Mouse (Mus musculus): ENCODE measurements around the gene Atxn1. TPM values are rescaled to one million over a fixed set of nuclear protein-coding genes. Genes with fewer than 3 reads are reported as not detected.

The Atxn1 gene
- polyA plus RNA-seq, 1 experiment from 2014 or later, result 8.1 TPM

- no peaks in the 10 kb centered on the region for H3K27me3 ChIP-seq
- H3K4me3 ChIP-seq, result no peak overlapping the region
- H3K4me2 ChIP-seq, result no peak overlapping the region
- no peak overlapping the region for H3K27ac ChIP-seq
- 92% methylated on average over 7 of the region's 7 CpGs for WGBS
- peaks cover 22% of the 10 kb centered on the region for H3K4me1 ChIP-seq (replicated peaks)
- no peak for ATAC-seq (replicated peaks; ENCODE audit: insufficient number of reproducible peaks, insufficient read depth, low FRiP score, low read depth)
- no peaks in the 10 kb centered on the region for H3K9me3 ChIP-seq (replicated peaks)
- no peaks in the 10 kb centered on the region for H3K36me3 ChIP-seq
- H3K9ac ChIP-seq, result no peak overlapping the region
Measured at GRCm38 (mm10) chr13:45910348-45910747, 54.5 kb downstream of the Atxn1 start.

GRCm38 (mm10) chr13:45907181-45907691 lies 57.6 kb downstream of the Atxn1 start:
- Histone ChIP-seq H3K27ac (peak overlapping the region; percentile 21; the same call in 1 of the 2 replicates), H3K4me2 (no peak overlapping the region), H3K9me3 (replicated peaks) (no peaks in the 10 kb centered on the region), H3K27me3 (no peaks in the 10 kb centered on the region), H3K36me3 (no peaks in the 10 kb centered on the region), H3K9ac (no peak overlapping the region), H3K4me3 (no peak overlapping the region), H3K4me1 (replicated peaks) (peaks cover 38% of the 10 kb centered on the region)
- ATAC-seq (replicated peaks; ENCODE audit: insufficient number of reproducible peaks, insufficient read depth, low FRiP score, low read depth), result 0 out of 2 replicates have a peak, but pooled peaks have one; percentile 25
- whole genome bisulfite sequencing, result 43% methylated on average over 6 of the region's 6 CpGs

- Histone ChIP-seq H3K9me3 (replicated peaks) (no peaks in the 10 kb centered on the region), H3K4me1 (replicated peaks) (peaks cover 38% of the 10 kb centered on the region), H3K36me3 (no peaks in the 10 kb centered on the region), H3K27ac (no peak overlapping the region), H3K4me3 (0 out of 2 replicates have a peak overlapping the region, but pooled peaks have one; percentile 1), H3K9ac (no peak overlapping the region), H3K27me3 (no peaks in the 10 kb centered on the region), H3K4me2 (peak overlapping the region; percentile 39)
- ATAC-seq (replicated peaks; ENCODE audit: insufficient number of reproducible peaks, insufficient read depth, low FRiP score, low read depth), result no peak
- WGBS, result 38% methylated on average over 10 of the region's 10 CpGs
Measured at GRCm38 (mm10) chr13:45906438-45907166, 58.2 kb downstream of the Atxn1 start.

- WGBS, result 46% methylated on average over 4 of the region's 4 CpGs
- no peak overlapping the region for H3K9ac ChIP-seq
Measured at GRCm38 (mm10) chr13:45904955-45905354, 59.9 kb downstream of the Atxn1 start.

GRCm38 (mm10) chr13:45904456-45904855 lies 60.4 kb downstream of the Atxn1 start:
- H3K9ac ChIP-seq, result no peak overlapping the region
- H3K4me3 ChIP-seq, result no peak overlapping the region
- no peak for ATAC-seq (replicated peaks; ENCODE audit: insufficient number of reproducible peaks, insufficient read depth, low FRiP score, low read depth)
- no peaks in the 10 kb centered on the region for H3K9me3 ChIP-seq (replicated peaks)
- no peaks in the 10 kb centered on the region for H3K27me3 ChIP-seq
- no peak overlapping the region for H3K27ac ChIP-seq
- no peak overlapping the region for H3K4me2 ChIP-seq
- no peaks in the 10 kb centered on the region for H3K36me3 ChIP-seq
- H3K4me1 ChIP-seq (replicated peaks), result peaks cover 38% of the 10 kb centered on the region
- 59% methylated on average over 4 of the region's 4 CpGs for WGBS

More at GRCm38 (mm10) chr13:45904955-45905354, 59.9 kb downstream of the Atxn1 start:
- Histone ChIP-seq H3K4me1 (replicated peaks) (peaks cover 38% of the 10 kb centered on the region), H3K27me3 (no peaks in the 10 kb centered on the region), H3K4me3 (no peak overlapping the region), H3K4me2 (no peak overlapping the region), H3K9me3 (replicated peaks) (no peaks in the 10 kb centered on the region), H3K27ac (no peak overlapping the region), H3K36me3 (no peaks in the 10 kb centered on the region)
- ATAC-seq (replicated peaks; ENCODE audit: insufficient number of reproducible peaks, insufficient read depth, low FRiP score, low read depth), result no peak

- Histone ChIP-seq H3K27me3 (no peaks in the 10 kb centered on the region), H3K9me3 (replicated peaks) (no peaks in the 10 kb centered on the region), H3K27ac (no peak overlapping the region), H3K4me1 (replicated peaks) (peaks cover 38% of the 10 kb centered on the region), H3K4me2 (no peak overlapping the region), H3K36me3 (no peaks in the 10 kb centered on the region), H3K9ac (no peak overlapping the region), H3K4me3 (no peak overlapping the region)
- 57% methylated on average over 12 of the region's 12 CpGs for WGBS
- no peak for ATAC-seq (replicated peaks; ENCODE audit: insufficient number of reproducible peaks, insufficient read depth, low FRiP score, low read depth)
Measured at GRCm38 (mm10) chr13:45903519-45904274, 61.1 kb downstream of the Atxn1 start.

- H3K4me2 ChIP-seq, result no peak overlapping the region
- no peaks in the 10 kb centered on the region for H3K27me3 ChIP-seq
- H3K4me1 ChIP-seq (replicated peaks), result peaks cover 33% of the 10 kb centered on the region
- no peak overlapping the region for H3K4me3 ChIP-seq
- no peak overlapping the region for H3K27ac ChIP-seq
- H3K9me3 ChIP-seq (replicated peaks), result no peaks in the 10 kb centered on the region
- no peak for ATAC-seq (replicated peaks; ENCODE audit: insufficient number of reproducible peaks, insufficient read depth, low FRiP score, low read depth)
- H3K36me3 ChIP-seq, result no peaks in the 10 kb centered on the region
- WGBS, result 93% methylated on average over 5 of the region's 5 CpGs
- no peak overlapping the region for H3K9ac ChIP-seq
Measured at GRCm38 (mm10) chr13:45902457-45902856, 62.4 kb downstream of the Atxn1 start.

- no peak overlapping the region for H3K4me3 ChIP-seq
- peaks cover 19% of the 10 kb centered on the region for H3K4me1 ChIP-seq (replicated peaks)
- 64% methylated on average over 8 of the region's 8 CpGs for WGBS
- H3K27me3 ChIP-seq, result no peaks in the 10 kb centered on the region
- H3K36me3 ChIP-seq, result no peaks in the 10 kb centered on the region
- ATAC-seq (replicated peaks; ENCODE audit: insufficient number of reproducible peaks, insufficient read depth, low FRiP score, low read depth), result no peak
- no peak overlapping the region for H3K4me2 ChIP-seq
- no peak overlapping the region for H3K9ac ChIP-seq
- H3K9me3 ChIP-seq (replicated peaks), result no peaks in the 10 kb centered on the region
- no peak overlapping the region for H3K27ac ChIP-seq
Measured at GRCm38 (mm10) chr13:45900776-45901175, 64.0 kb downstream of the Atxn1 start.

GRCm38 (mm10) chr13:45897571-45897970 lies 67.2 kb downstream of the Atxn1 start:
- no peak overlapping the region for H3K4me2 ChIP-seq
- ATAC-seq (replicated peaks; ENCODE audit: insufficient number of reproducible peaks, insufficient read depth, low FRiP score, low read depth), result no peak
- no peak overlapping the region for H3K4me3 ChIP-seq
- H3K4me1 ChIP-seq (replicated peaks), result peaks cover 3% of the 10 kb centered on the region; the same call in 1 of the 2 replicates
- 46% methylated on average over 2 of the region's 2 CpGs for WGBS
- H3K36me3 ChIP-seq, result no peaks in the 10 kb centered on the region
- H3K27me3 ChIP-seq, result no peaks in the 10 kb centered on the region
- no peaks in the 10 kb centered on the region for H3K9me3 ChIP-seq (replicated peaks)
- no peak overlapping the region for H3K9ac ChIP-seq
- no peak overlapping the region for H3K27ac ChIP-seq

GRCm38 (mm10) chr13:45894760-45895159 lies 70.0 kb downstream of the Atxn1 start:
- H3K4me3 ChIP-seq, result no peak overlapping the region
- H3K4me1 ChIP-seq (replicated peaks), result peaks cover 3% of the 10 kb centered on the region; the same call in 1 of the 2 replicates
- no peaks in the 10 kb centered on the region for H3K36me3 ChIP-seq
- WGBS, result 77% methylated on average over 10 of the region's 10 CpGs
- no peak overlapping the region for H3K9ac ChIP-seq
- ATAC-seq (replicated peaks; ENCODE audit: insufficient number of reproducible peaks, insufficient read depth, low FRiP score, low read depth), result no peak
- no peaks in the 10 kb centered on the region for H3K27me3 ChIP-seq
- no peaks in the 10 kb centered on the region for H3K9me3 ChIP-seq (replicated peaks)
- H3K4me2 ChIP-seq, result no peak overlapping the region
- H3K27ac ChIP-seq, result no peak overlapping the region

- ATAC-seq (replicated peaks; ENCODE audit: insufficient number of reproducible peaks, insufficient read depth, low FRiP score, low read depth), result no peak
- Histone ChIP-seq H3K9ac (no peak overlapping the region), H3K27me3 (no peaks in the 10 kb centered on the region), H3K4me3 (no peak overlapping the region), H3K27ac (no peak overlapping the region), H3K9me3 (replicated peaks) (no peaks in the 10 kb centered on the region), H3K4me1 (replicated peaks) (peaks cover 3% of the 10 kb centered on the region; the same call in 1 of the 2 replicates), H3K4me2 (no peak overlapping the region), H3K36me3 (no peaks in the 10 kb centered on the region)
- WGBS, result 75% methylated on average over 6 of the region's 6 CpGs
Measured at GRCm38 (mm10) chr13:45894234-45894633, 70.6 kb downstream of the Atxn1 start.
